Mouse (Mus musculus): ENCODE data around the gene Sema5b.

The Sema5b gene

GRCm38 (mm10) chr16:35592274-35593065 lies 51.5 kb downstream of the Sema5b start:
- DNase-seq (ENCODE audit: extremely low spot score) = no peak

DNA sequence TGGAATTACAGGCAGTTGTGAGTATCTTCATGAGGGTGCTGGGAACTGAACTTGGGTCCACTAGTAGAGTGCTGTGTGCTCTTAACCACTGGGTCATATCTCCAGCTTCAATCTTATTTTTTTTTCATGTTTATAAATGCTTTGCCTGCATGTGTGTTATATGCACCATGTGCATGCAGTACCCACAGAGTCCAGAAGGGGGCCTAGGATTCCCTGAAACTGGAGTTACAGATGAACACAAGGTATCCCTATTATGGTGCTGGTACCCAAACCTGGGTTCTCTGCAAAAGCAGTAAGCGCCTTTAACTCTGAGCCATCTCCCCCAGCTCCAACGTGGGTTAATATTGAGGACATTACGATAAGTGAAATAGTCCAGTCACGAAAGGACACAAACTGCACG lies 52.5 kb downstream of the Sema5b start:
- DNase-seq (ENCODE audit: extremely low spot score) = no peak

DNA sequence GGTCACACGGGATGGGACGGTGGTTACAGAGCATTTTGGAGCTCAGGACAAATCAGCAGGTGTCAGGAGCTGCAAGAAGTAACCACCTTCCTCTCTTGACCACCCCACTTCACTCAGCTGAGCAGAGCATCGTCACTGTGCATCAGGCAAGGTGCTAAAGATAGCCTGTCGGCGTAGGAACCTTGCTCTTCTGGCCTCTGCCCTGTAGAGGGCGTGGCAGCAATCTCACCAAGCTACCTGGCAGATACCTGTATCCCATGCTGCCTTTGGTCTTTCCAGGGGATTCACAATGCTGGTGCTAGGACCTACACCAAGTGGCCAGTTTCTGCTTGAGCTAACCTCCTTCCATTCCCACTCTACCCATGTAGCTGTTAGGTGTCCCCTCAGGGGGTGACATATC lies 55.3 kb downstream of the Sema5b start:
- DNase-seq (ENCODE audit: extremely low spot score) = no peak

DNA sequence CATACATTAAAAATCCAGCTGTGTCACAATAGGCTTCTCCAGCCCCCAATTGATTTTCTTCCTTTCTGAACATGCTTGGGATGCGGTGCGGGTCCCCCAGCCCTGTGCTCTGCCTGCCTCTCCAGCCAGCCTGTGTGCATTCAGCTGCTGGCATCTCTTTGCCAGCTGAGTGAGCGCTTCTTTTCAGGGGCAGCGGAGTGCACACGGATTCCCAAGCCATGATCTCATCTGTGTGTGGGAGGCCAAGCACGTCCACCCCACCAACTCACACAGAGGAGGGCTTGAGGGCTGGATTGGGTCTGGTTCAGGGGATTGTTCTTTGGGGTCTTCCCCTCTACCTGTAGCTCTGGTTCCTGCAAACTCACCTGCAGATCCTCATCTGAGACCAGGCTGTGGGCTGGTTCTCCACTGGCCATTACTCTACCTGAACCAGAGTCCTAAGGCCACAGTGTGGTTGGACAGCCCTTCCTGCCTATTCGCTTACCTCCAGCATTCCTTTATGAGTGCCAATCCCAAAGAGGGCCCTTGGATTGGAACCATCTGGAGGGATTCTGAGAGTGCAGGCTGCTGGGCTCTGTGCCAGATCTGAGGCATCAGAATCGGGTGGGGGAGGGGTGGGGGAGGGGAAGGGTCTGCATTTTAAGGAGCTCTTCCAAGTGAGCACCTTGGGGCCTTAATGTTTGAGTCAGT lies 55.9 kb downstream of the Sema5b start:
- DNase-seq (ENCODE audit: extremely low spot score) = peak; percentile 27

DNA sequence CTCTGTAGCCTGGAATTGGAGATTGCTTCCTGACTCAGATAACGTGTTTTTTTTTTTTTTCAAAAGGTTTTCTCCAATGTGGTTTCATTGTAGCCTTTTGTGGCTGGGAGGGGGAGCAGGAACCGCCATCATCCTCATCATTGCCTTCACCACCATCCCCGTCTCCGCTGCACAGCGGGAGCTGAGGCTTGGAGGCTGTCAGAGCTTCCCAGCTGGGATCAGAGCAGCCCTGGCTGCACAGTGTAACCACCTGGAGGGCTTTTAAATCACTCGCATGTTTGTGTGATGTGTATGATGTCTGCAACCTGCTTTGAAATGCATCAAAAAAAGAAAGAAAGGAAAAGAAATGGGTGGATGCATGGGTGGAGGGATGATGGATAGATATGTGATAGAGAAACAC lies 57.0 kb downstream of the Sema5b start:
- DNase-seq (ENCODE audit: extremely low spot score) = no peak

DNA sequence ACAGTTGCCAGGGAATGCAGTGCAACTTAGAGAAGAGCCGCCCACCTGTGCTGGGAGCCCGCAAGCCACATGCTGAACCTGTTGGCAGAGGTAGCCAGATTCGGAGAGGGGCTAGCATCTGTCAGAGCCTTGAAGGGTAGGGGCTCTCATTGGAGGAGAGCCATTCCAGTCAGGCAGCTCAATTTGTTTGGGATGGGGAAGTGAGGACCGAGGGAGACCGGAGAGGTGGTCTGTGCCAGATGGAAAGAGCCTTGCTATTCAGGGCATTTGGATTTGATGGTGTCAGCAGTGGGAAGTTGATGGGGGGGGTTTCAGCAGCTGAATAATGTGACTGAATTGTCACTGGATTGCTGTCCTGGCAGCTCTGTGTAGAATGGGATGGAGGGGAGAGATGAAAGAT lies 57.9 kb downstream of the Sema5b start:
- no peak for DNase-seq (ENCODE audit: extremely low spot score)

DNA sequence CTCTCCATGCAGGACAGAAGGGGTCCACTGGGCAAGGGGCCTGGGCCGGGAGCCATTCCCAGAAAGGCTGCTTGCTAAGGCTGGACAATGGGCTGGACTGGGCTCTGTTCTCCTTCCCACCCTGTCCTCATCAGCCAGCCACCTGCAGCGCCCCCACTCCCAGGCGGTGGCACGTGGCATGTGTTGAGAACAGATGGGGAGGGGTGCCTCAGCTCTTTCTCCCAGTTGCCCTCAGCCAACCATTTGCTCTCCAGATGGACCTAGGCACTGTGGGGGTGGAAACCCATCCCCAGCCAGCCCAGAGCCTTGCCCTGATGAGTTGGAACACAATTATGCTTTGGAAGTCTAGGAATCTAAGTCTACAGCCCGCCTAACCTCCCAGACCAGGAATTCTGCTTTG lies 59.3 kb downstream of the Sema5b start:
- DNase-seq (ENCODE audit: extremely low spot score) = no peak

DNA sequence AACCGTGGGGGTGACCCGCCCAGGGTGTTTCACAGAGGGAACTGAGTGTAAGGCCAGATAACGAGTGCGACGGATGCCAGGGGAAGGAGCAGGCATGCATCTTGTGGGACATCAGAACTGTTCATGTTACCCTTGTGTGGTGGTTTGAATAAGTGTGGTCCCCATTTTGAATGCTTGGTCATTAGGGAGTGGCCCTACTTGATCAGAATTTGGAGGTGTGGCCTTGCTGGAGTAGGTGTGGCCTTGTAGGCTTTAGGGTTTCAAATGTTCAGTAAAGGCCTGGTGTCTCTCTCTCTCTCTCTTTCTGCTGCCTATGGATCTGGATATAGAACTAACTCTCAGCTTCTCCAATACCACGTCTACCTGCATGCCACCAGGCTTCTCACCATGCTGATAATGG lies 60.5 kb downstream of the Sema5b start:
- DNase-seq (ENCODE audit: extremely low spot score) = no peak

DNA sequence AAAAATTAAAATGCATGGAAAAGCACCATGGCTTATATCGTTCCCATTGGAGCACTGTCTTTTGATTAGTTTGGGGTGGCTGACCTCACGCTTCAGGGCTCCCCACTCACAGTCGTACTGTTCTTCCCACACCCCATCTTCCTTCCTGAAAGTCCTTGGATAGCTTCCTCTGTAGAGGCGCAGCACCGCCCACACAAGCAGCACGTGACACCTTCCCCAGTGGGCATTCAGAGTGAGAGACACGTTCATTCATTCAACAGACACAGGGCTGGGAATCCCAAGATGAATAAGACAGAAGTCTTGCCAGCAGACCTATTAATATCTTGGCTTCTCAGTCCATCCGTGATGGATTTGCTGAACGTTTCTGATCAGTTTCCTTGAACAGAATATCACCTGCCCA lies 61.6 kb downstream of the Sema5b start:
- no peak for DNase-seq (ENCODE audit: extremely low spot score)

DNA sequence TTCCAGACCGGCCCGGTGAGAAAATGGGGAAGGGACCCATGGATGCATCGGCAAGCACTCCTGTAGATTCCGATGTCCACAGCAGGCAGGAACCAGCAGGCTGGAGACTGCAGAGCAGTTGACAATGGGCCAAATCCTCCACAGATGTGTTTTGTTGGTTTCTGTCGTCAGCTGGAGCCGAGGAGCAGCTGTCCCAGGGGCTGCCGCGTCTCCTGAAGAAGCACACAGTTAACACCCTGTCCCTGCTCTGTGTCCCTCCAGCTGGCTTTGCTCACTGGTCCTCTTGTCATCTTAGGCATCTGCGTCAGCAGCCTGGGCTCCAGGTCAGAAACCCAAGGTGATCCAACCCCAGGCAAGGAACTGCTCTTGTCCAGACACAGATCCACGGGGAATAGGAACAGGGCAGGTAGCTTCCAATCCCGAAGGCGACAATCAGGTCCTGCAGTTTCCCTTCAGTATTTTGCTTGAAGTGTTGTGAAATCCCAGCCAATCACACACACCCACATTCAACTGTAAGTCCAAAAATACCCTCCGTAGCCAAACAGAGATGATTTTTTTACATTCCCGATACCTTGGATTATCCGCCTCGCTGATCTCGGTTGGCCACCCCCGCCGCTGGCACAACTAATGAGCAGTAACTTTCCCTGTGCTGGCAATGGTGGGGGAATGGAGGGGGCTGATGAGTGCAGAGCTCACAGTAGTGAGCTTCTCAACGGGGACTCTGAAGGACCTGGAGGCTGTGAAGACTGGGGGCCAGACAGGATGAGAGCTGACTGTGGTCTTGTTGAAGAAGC lies 63.0 kb downstream of the Sema5b start:
- no peak for DNase-seq (ENCODE audit: extremely low spot score)

- no peak for DNase-seq (ENCODE audit: extremely low spot score)
Observed at GRCm38 (mm10) chr16:35607250-35607649, 66.3 kb downstream of the Sema5b start.

DNA sequence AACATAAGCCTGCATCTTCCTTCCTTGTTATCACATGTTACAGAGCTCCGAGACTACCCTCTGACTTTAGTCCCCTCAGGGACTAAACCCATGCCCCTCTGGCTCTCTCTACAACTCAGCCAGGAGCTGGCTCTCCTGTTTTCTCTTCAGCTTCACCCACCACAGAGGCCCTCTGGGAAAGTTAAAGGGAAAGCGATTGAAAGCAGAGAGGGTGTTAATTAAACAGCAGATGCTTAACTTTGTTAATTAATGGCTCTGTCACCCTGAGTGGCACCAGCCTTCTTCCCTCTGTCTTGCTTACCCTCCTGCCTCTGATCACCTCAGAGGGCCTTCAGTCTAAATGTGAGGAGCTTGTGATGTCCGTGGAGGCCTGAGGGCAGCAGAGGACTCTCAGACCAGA lies 67.3 kb downstream of the Sema5b start:
- DNase-seq (ENCODE audit: extremely low spot score) = no peak

GRCm38 (mm10) chr16:35609561-35609960 lies 68.6 kb downstream of the Sema5b start:
- no peak for DNase-seq (ENCODE audit: extremely low spot score)

DNA sequence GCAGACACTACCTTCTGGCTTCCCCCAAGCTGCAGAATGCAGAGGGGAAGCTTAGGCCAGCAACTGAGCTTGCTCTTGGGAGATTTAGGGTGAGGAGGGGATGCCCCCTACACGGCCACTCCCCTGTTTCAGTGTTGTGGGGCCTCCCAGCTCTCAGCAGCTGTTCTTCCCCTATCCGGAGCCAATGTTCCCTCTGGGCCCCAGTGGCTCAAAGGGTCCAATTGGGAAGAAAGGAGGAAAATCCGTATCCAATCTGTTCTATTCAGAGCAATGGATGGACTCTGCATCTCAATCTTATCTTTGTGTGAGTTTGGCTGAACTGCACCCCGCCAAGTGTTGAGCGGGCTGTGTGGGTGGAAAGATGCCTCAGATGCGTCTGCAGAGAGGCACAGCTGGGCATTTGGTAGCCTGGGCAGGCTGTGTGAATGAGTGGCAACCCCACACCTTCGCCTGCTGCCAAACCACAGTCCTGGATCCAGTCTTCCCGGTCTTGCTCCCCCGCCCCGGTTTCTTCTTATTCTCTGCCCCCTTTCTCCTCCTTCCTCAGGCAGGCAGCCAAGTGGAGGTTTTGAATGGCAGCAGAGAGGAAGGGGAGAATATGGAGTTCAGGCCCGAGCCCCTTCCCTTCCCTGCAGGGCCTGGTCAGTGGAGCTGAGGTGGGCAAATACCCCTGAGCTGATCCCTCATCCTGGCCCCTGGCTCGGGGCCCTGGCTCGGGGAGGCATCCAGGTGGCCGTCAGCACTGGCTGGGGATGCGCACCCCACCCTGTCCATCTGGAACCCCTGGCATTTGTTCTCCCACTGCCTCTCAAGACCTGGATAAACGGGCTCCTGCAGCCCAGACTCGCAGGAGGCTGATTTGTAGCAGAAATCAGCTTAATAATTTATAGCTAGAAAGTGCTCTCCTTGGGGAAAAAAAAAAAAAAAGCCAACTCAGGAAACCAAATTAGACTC lies 73.2 kb downstream of the Sema5b start:
- no peak for DNase-seq (ENCODE audit: extremely low spot score)

GRCm38 (mm10) chr16:35617732-35618131 lies 76.8 kb downstream of the Sema5b start:
- no peak for DNase-seq (ENCODE audit: extremely low spot score)

GRCm38 (mm10) chr16:35623026-35623425 lies 82.1 kb downstream of the Sema5b start:
- DNase-seq (ENCODE audit: extremely low spot score) = no peak

DNA sequence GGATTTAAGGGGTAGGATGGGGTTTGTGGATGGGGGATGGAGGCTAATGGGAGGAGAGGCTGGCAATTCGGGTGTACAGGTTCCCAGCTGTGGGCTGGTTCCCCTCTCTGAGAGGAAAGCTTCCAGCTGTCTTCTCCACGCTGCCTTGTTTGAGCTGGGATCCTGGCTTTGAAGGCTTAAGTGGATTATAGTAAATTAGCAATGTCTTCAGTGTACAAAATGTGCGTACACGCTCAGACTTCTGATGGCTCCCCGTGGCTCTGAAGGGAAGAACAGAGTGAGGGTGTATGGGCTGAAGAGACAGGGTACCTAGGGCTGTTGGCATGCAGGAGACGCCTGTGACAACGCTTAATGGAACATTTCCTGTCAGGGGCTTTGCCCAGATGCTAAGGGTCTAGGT lies 83.0 kb downstream of the Sema5b start:
- DNase-seq (ENCODE audit: extremely low spot score) = no peak

GRCm38 (mm10) chr16:35624877-35625276 lies 83.9 kb downstream of the Sema5b start:
- no peak for DNase-seq (ENCODE audit: extremely low spot score)

DNA sequence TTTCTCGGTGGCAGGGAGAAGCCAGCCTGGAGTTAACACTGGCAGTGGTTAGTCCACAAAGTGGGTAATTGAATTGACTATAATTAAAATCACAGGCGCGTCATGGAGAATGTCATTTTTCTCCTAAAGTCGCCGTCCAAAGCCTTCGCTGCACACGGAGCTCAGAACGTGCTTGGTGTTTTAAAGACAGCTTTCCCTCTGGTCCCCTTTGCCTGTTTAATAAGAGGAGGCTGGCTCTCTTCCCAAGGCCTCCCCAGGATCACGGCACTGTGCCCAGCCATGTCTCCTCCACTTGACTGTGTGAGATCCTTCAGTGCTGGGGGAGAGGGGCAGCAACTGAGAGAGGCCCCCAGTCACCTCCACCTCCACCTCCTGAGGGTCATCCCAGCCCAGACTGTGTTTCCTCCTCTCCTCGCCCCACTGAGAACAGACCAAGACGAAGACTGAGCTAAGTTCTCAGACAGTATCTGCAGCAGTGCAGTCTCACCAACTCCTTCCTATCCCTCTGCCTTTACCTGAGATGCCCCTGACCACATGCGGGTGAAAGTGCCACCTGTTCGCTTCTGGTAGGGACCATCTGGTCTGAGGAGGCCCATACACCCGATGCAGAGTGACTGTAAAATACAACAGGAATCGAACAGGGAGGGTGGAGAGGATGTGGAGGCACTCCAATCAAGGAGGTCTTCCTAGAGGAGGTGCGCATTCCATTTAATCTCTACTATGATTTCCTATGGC lies 84.5 kb downstream of the Sema5b start:
- no peak for DNase-seq (ENCODE audit: extremely low spot score)

- DNase-seq (ENCODE audit: extremely low spot score) = peak; percentile 82
Observed at GRCm38 (mm10) chr16:35627992-35628607, 87.2 kb downstream of the Sema5b start.
